Mouse (Mus musculus): ENCODE measurements around the gene Eml4. TPM values are rescaled to one million over a fixed set of nuclear protein-coding genes. Genes with fewer than 3 reads are reported as not detected.

Eml4 gene
- total RNA-seq, 2 experiments from 2014 or later = 11.7 to 18.7 TPM

DNA sequence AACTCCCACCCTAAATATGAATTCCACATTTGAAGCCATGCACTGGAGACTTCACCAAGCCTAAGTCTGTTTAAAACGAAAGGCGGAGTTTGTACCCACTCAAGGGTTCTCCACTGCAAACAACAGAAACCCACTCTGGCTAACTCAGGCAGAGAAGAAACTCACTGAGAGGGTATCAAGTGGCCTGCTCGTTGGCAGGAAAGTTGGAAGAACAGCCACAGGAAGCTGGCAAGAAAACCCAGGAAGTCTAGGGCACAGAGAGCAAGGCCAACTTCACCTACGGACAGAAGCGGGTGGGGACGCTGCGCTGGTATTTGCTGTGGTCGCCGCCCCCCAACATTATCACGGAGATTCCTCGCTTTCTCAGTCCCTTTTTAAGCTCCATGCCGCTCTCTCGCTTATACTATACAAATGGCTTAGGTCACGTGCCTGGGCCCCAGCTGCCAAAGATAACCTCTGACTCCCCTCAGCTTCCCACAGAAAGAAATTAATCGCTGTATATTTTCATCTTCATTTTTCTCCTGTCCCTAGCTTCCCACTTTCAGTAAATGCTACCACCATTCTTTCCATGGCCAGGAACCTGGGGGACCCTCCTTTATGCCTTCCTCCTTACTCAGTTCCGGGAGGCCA, 9.7 kb upstream of the Eml4 start:
- DNase-seq (ENCODE audit: low spot score in 2 of 2) = no peak

DNA sequence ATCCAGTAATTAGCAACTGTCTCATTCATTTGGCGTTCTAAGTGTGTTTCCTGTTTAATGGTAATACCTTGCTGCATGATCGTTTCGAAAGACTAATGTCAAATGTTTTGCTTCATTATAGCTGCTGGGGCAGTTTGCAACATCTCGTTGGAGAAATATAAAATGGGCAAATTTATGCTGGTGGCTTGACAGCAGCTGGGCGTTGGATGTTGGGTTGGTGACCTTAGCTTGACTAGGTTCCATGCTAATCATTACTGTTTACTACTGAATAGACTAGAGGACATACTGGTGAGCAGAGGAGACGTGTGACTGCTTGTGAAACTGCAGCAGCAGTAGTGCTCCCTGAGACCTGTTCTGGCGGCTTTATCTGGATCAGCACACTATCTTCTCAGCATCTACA, 6.5 kb upstream of the Eml4 start:
- DNase-seq (ENCODE audit: low spot score in 2 of 2) = no peak

DNA sequence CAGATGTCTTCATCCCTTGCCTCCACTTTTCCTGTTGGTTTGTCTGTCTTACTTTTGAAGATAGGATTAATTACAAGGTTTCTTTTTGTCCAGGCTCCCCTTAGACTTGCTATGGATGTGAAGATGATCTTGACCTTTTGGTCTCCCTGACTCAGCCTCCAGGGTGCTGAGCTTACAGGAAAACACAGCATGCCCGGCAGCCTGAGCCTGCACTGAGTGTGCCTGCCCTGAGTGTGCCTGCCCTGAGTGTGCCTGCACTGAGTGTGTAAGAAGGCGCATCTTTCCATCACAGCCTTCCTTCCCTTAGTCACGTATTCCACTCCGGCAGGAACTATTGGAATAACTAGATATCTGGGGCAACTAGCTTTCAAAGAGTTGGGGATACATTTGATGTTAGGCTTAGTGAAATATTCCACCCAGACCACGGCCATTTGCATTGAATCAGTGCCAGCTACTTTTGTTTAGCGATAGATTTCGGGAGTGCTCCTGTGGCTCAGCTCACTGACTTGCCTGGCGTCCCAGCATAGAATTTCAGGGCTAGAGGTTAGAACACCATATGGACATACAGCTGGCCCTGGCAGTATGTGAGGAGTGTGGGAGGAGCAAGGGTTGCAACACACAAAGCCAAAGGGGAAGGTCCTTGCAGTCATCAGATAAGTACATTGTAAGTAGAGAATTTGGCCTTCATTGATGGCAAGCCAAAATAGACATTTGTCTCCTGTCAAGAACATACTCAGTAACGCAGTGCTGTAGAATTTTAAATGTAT, 2.5 kb upstream of the Eml4 start:
- peak in 1 of 2 experiments; percentile 30 for DNase-seq (ENCODE audit: low spot score in 2 of 2)

DNA sequence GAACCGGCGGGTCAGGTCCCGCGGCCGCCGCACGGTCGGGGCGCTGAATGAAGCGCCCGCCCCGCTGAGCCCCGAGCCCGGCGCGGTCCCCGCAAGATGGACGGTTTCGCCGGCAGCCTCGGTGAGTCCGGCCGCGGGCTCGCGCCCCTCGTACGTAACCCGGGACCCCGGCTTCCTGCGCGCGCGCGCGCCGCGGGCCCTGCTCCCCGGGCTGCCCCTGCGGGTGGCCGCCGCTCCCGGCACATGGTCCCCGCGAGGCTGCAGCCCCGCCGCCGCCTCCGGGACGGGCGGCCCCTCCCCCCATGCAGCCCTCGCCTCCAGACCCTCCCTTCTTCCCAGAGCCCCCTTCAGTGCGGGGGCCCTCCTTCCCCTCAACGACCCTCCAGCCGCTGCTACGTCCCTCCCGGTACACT, 394 bp downstream of the Eml4 start:
- DNase-seq (ENCODE audit: low spot score in 2 of 2) = peak in 1 of 2 experiments; percentile 36

DNA sequence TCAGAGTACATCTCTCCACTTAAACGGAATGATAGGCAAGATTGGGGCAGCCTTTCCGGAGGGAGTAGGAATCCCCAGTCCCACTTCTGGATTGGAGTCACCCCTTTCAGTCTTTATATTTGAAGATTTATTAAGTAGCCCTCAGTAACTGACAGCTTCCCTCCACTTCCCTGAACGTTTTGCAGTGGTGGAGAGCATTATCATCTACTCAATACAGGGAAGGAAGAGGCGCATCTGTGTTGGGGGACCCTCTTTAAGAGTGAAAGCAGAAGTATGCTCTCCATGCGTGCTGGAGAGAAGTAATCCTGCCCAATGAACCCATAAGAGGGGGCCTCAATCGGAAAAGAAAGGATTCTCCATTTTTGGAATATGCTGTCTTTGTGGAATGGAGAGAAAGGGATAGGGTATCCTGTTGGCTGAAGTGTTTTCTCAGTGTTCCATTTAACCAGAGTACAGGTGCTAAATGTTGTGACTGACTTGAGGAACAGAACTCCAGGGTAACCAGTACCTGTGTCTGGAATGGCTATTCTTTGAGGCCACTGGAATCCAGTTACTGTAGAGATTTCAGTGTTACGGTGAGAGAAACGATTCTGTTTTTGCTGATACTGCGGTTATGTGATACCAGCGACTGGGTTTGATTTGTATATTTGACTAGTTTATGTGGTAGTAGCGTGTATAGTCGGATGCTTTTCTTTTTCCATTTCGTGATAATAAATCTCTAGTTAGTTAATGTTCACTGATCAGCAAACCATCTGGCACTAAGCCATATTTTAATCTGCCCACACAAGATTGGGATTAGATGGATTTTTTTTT, 1.1 kb downstream of the Eml4 start:
- DNase-seq (ENCODE audit: low spot score in 2 of 2) = no peak

DNA sequence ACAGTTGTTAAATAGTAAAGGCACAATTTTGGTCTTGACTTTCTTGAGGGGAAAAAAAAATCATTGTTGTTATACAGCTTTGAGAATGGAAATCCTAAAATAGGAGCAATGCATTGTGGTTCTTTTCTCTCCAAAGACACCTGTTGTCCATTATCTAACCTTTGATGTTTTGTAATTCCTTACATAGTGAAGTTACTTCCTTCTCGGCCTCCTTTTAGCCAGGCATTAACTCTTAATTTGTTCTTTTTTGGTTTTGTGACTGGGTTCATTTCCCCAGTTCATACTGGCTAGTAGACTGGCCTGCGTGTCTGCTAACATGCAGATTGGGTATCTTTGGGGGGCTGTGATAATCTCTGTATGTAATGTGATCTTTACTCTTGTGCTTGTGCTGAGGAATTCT, 1.7 kb downstream of the Eml4 start:
- DNase-seq (ENCODE audit: low spot score in 2 of 2) = no peak

DNA sequence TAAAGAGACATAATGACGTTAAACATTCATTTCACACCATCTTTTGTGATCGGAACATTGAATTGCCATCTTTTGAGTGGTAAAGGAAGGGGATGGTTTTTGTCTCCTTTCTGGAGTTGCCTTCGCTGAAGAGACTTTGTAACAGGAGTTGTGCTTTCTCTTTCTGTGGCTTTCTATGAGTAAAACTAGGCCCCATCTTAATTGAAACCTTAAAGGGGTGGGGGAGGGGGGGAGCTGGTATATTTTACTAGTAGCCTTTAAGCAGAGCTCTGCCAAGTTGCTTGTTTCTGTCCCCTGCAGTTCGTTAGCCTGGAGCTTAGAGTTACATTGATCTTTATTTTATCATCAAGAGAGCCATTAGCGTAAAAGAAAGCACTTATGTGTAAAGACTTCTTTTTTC, 2.3 kb downstream of the Eml4 start:
- no peak for DNase-seq (ENCODE audit: low spot score in 2 of 2)

DNA sequence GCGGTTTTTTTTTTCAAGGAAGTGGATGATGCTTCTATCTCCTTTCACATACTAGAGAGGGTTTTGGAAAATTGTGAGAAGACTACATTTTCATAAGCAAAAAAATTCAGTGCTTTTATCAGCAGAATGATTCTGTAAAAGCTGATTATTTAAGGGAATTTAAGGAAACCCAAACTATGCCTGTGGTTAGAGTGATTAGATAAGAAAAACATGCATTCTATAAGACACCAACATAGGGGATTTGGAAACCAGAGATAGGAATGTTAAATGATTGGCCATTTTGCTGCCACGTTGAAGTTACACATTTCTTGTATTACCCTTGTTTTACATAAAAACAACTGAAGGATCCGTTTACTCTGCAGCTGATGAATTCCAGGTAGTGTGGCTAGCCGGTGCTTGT, 2.7 kb downstream of the Eml4 start:
- no peak for DNase-seq (ENCODE audit: low spot score in 2 of 2)

DNA sequence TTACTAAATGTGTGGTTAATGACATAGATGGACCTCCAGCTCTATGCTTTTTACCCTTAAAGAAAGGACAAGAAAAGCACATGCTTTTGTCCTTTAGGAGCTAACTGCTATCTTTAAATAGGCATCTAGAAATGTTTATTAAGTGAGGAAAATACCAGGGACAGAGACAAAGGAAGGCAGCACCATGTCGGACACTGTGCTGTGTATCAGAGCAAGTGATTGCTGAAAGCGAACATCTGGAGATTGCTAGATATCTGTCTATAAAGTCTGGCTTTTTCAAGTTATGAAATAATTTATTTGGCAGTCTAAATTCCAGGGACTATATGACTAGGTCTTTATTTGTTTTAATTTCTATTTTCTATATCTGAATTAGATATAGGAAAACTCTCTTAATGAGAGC, 4.8 kb downstream of the Eml4 start:
- DNase-seq (ENCODE audit: low spot score in 2 of 2) = no peak

DNA sequence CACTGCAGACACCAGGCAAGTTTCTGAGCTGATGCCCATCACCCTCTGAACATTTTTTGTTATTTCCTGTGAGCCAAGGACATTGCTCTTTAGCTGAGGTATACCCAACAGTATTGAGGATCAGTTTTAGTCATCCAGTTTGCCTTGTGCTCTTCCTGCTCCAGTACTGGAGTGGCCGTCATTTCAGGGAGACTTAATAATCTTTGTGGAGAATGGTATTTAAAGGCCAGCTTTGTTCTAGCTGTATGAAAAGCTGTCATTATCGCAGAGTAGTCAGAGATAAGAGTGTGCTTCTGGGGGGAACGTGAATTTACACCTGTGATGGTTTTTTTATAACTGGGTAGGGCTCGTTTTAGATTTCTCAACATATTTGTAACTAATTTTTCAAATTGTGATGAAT, 9.2 kb downstream of the Eml4 start:
- no peak for DNase-seq (ENCODE audit: low spot score in 2 of 2)

DNA sequence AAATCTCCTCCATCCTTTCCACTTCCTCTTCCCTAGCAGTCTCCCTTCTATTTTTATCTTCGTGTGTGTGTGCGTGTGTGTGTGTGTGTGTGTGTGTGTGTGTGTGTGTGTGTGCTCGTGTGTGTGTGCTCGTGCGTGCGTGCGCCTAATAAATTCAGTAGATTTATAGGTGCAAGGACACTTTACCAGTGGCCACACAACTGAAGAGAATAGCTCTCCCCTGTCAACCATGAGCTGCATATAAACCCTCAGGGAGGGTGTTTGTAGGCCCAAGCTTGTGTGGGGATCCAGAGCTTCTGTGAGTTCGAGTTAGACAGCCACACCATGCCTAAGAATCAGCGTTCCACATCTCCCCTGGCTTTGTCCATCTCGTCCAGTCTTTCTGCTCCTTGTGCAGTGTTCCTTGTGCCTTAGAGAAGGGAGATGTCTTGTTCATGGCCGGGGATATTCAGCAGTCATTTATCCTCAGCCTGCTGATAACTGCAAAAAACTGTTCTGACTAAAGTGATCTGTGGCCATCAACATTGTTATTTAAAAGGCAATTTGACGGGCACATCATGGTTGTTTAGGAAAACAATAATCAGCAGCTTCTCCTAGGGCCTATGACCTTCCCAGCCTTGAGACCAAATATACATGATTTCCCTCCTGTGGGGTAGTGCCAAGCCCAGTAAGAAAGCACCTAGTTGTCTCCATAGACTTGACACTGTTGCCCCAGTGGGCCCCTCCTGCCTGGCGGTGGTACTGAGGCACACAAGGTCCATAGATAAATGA, 10.2 kb downstream of the Eml4 start:
- no peak for DNase-seq (ENCODE audit: low spot score in 2 of 2)

DNA sequence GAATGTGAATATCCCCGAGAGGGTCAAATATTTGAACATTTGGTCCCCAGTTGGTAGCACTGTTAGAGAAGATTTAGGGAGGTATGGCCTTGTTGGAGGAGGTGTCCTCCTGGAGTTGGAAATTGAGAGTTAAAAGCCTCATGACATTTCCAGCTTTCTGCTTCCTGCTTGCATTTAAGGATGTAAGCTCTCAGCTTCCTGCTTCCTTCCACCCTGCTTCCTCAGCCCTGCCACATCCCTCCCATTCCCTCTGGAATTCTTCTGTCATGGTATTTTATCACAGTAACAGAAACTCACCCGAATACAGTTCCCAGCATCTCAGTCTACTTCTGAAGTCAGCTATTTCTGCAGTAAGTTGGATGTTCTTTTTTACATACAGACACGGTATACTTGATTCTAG, 12.3 kb downstream of the Eml4 start:
- no peak for DNase-seq (ENCODE audit: low spot score in 2 of 2)

DNA sequence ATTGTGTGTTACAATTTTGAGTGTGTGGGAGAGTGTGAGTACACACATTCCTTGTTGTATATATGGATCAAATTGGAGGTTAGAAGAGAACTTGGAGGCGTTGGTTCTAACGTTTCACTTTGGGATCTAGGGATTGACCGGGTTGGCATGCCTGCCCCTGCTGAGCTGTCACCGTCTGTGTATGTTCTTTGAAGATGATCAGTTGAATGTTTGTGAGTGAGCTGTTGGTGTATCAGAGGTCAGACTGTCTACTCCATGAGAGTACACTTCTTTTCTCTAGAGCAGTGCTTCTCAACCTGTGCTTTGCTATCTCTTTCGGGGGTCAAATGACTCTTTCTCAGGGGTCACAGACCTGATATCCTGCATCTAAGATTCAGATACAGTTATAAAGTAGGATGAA, 13.6 kb downstream of the Eml4 start:
- DNase-seq (ENCODE audit: low spot score in 2 of 2) = no peak

DNA sequence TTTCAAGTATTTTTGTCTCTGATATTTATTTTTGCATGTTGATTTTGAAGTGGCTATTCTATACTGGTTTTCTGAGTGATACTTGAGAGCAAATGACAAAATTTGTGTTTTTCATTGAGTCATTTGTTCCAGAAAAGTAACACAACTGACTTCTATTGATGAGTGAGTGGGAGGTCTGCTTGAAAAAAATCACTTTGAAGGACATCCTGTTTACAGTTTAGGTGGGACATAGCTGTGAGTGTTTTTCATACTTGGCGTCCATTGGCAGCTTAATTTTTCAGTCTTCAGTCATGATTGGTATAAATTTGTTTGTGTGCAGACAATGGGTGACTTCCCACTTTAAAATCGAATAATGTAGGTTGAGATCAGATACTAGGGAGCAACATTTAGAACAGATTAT, 14.4 kb downstream of the Eml4 start:
- DNase-seq (ENCODE audit: low spot score in 2 of 2) = no peak

DNA sequence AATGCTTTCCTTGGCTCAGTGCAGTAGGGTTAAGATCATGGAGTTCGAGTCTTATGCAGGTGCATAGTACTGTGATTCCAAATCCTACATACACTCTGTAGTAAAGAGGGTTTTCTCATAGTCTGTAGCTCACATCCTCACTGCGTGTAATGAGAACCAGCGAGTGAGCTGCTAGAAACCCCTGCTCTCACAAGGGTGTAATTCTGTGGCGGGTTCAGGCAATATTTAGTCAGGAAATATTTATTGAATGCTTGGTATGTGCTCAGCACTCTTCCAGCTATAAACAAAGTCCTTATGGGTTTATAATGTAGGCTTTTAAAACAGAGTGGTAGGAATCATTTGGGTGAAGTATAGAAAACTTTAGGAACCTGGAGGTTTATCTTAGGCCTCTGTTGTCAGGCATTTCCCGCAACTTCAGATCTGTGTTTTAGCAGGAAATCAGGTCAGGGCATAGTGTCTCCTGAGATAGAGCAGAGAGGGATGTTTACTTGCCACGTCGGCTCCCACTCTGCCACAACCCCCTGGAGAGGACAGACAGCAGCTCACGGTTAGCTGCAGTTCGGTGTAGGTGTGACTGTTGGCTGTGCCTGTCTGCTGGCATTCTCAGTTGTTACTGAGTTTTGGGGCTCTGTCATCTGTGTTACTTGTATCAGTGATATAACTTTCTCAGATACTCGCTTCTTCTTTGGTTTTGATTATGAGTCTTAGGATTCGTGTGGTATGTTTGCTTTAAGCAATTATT, 15.1 kb downstream of the Eml4 start:
- no peak for DNase-seq (ENCODE audit: low spot score in 2 of 2)

DNA sequence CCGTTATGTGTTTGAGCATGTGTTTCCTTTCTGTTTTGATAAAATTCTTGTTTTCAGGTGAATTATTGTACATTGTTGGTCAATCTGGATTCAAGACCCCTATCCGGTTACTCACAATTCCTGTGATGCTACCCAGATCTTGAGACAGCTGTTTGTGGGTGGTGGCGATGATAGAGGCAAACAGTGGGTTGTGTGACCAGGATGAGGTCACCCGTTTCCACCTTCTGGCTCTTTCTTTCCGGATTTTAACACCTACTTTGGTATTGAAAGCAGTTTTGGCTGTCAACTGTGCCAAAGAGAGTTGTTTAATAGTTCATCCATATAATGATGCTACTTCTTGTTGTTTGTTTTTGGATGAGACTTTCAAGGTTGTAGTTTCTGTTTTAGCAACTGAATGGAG, 16.7 kb downstream of the Eml4 start:
- DNase-seq (ENCODE audit: low spot score in 2 of 2) = no peak

DNA sequence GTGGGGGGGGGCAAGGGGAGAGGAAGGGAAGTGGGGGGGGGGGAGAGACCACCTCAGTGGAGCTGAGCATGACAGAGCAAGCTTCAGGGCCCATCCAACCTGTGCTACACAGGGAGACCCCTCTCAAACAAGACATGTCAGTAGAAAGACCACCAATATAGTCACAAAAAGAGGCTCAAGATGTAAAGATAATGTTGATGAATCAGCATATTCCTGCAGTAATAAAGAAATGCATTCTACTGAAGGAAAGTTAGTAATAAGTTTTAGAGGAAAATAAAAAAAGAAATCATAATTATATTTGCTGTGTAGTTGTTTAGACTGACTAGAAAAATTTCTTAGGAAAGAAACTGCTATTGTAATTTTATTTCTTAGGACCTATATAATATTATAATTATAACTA, 23.4 kb downstream of the Eml4 start:
- DNase-seq (ENCODE audit: low spot score in 2 of 2) = no peak

DNA sequence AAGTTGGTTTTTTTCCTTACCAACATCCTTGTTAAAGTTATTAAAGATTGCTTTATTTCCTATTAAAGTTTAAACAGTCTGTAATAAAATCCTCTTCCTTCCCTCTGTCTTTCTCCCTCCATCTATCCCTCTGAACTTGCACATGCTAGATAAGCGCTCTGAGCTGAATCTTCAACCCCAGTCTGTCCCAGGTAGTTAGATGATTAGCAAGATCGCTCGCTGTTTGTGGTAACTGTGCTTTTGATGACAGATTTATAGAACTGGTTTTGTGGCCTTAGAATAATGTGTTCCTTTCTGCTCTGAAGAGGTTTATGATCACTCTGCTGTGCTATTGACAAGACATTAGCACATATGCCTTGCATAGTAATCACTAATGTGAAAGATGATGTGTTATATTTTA, 25.1 kb downstream of the Eml4 start:
- DNase-seq (ENCODE audit: low spot score in 2 of 2) = no peak

DNA sequence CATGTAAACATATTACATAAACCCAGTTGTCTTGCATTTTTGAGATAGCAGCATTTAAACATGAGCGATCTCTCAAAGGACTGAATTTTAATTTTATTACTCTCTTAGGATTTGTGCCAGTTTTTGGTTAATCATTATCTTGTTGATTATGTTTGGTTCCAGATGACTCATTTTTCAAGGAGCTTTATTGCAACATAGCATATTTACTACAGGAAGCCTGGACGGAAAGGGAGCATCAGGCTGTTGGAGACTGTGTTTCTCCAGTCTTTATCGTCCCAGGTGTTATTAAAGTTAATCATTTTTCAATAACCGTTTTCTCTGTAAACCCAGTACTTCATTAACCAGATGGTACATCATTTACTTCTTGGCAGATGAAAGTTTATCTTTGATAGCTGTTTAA, 26.1 kb downstream of the Eml4 start:
- DNase-seq (ENCODE audit: low spot score in 2 of 2) = no peak

DNA sequence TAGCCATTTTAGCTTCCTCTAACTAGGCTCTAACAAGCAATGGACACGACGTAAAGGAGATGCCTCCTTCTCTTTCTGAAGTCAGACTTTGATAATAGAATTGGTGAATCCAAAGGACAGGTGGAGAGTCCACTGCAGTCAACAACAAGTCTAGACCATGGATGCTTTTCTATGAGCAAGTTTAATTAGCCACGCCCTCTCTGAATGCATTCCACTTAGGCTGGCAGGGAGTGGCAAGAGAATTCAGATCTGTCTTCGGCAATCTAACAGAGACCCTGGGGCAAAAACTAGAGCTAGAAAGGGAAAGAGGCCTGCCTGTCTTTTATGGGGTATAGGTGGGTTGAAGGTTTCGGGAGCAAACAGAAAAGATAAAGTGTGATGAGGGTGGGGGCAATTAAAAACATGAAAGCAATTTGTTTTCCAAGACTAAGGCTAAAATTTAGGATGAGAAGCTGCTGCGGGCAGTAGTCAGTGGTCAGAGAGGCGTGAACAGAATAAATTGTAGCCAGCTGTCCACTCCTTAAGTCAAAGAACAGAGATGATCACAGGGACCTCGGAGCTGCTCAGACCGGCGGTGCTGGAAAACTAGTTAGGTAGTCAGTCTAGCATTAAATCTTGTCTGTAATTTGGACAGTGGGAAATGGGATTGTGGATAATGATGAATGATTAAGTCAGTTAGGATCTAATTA, 27.2 kb downstream of the Eml4 start:
- DNase-seq (ENCODE audit: low spot score in 2 of 2) = no peak
